Mouse (Mus musculus) midbrain, embryonic 16.5 days (tissue): ENCODE measurements around the gene Sftpd. TPM values are rescaled to one million over a fixed set of nuclear protein-coding genes. Genes with fewer than 3 reads are reported as not detected.

Source experiments
- ATAC-seq: fragments of 200-750 bp; cut with Nextera tagmentation; 2 replicates; pipeline ENCODE4 v1.8.0; 2017; ENCODE audit warnings: moderate TSS enrichment
- H3K27ac ChIP-seq: fragments of 300-500 bp; sonication (generic); 2 replicates; pipeline ENCODE4 v1.5.1; 2014; ENCODE audit warnings: mild to moderate bottlenecking, low read length, mixed read lengths
- H3K27me3 ChIP-seq: fragments of 300-500 bp; sonication (generic); 2 replicates; pipeline ENCODE4 v1.6.1; 2014; ENCODE audit warnings: low read depth, low read length, mixed read lengths; ENCODE audit not compliant: control insufficient read depth, insufficient read depth
- H3K36me3 ChIP-seq: fragments of 300-500 bp; sonication (generic); 2 replicates; pipeline ENCODE4 v1.6.1; 2014; ENCODE audit warnings: mild to moderate bottlenecking, low read length, moderate library complexity, mixed read lengths; ENCODE audit not compliant: control insufficient read depth, insufficient read depth
- H3K4me1 ChIP-seq: fragments of 300-500 bp; sonication (generic); 2 replicates; pipeline ENCODE4 v1.6.1; 2014; ENCODE audit warnings: mild to moderate bottlenecking, low read length, mixed read lengths; ENCODE audit not compliant: control insufficient read depth, insufficient read depth
- H3K4me2 ChIP-seq: fragments of 300-500 bp; sonication (generic); 2 replicates; pipeline ENCODE4 v1.6.1; 2014; ENCODE audit warnings: mild to moderate bottlenecking, low read length, mixed read lengths
- H3K4me3 ChIP-seq: fragments of 300-500 bp; sonication (generic); 2 replicates; pipeline ENCODE4 v1.5.1; 2014; ENCODE audit warnings: low read depth, mild to moderate bottlenecking, low read length, moderate library complexity, mixed read lengths
- H3K9ac ChIP-seq: fragments of 300-500 bp; sonication (generic); 2 replicates; pipeline ENCODE4 v1.6.1; 2014; ENCODE audit warnings: low read depth, low read length, mixed read lengths
- H3K9me3 ChIP-seq: fragments of 300-500 bp; sonication (generic); replicated peaks from 2 replicates; pipeline ENCODE4 v1.6.1; 2014; ENCODE audit warnings: mild to moderate bottlenecking, low read length, mixed read lengths; ENCODE audit not compliant: control insufficient read depth, poor library complexity, severe bottlenecking
- WGBS: fragments of 180-500 bp; shearing (Covaris S2); extraction: QIAGEN DNeasy Blood & Tissue Kit; methylation state at CpG from one replicate; pipeline ENCODE4 v1.1.7; 2014; 5-methylcytosine and 5-hydroxymethylcytosine counted together
- polyA plus RNA-seq: library from polyadenylated mRNA; unstranded; fragments of >200 nt; fragmentation: Nextera tagmentation; extraction: Ambion mirVana; gene quantifications from 2 replicates; pipeline ENCODE4 v1.2.1, GENCODE M21; 2015

Gene Sftpd
- polyA plus RNA-seq, 1 experiment from 2014 or later: not detected

GRCm38 (mm10) chr14:41160076-41160475 lies 24.9 kb downstream of the Sftpd start:
- H3K9ac ChIP-seq: no peak overlapping the region
- H3K27me3 ChIP-seq: no peaks in the 10 kb centered on the region
- H3K36me3 ChIP-seq: no peaks in the 10 kb centered on the region
- H3K4me1 ChIP-seq: no peaks in the 10 kb centered on the region
- no peak overlapping the region for H3K27ac ChIP-seq
- H3K4me3 ChIP-seq: no peak overlapping the region
- ATAC-seq: no peak
- no peak overlapping the region for H3K4me2 ChIP-seq
- 83% methylated on average over 4 of the region's 4 CpGs for WGBS
- H3K9me3 ChIP-seq: no peaks in the 10 kb centered on the region

GRCm38 (mm10) chr14:41151220-41151898 lies 33.6 kb downstream of the Sftpd start, which contains the start of gene Mbl1:
Gene Mbl1, plus strand, starts transcription at chr14:41151458.
- Histone ChIP-seq H3K4me2 (no peak within 1 kb of the TSS), H3K4me3 (no peak within 1 kb of the TSS), H3K4me1 (no peaks in the 10 kb centered on the region), H3K9me3 (no peaks in the 10 kb centered on the region), H3K27ac (no peak within 1 kb of the TSS), H3K27me3 (no peaks in the 10 kb centered on the region), H3K9ac (no peak within 1 kb of the TSS), H3K36me3 (no peaks in the 10 kb centered on the region)
- WGBS: 88% methylated on average over 7 of the region's 7 CpGs
- no peak for ATAC-seq

- H3K36me3 ChIP-seq: no peaks in the 10 kb centered on the region
- no peaks in the 10 kb centered on the region for H3K9me3 ChIP-seq
- WGBS: 88% methylated on average over 2 of the region's 2 CpGs
- H3K27ac ChIP-seq: no peak overlapping the region
- no peak for ATAC-seq
- H3K4me3 ChIP-seq: no peak overlapping the region
- H3K4me1 ChIP-seq: no peaks in the 10 kb centered on the region
- no peak overlapping the region for H3K4me2 ChIP-seq
- H3K27me3 ChIP-seq: no peaks in the 10 kb centered on the region
- no peak overlapping the region for H3K9ac ChIP-seq
Measured at GRCm38 (mm10) chr14:41147356-41147755, 37.6 kb downstream of the Sftpd start.

GRCm38 (mm10) chr14:41146922-41147321 lies 38.0 kb downstream of the Sftpd start:
- Histone ChIP-seq H3K4me3 (no peak overlapping the region), H3K27ac (no peak overlapping the region), H3K36me3 (no peaks in the 10 kb centered on the region), H3K9ac (no peak overlapping the region), H3K4me2 (no peak overlapping the region), H3K27me3 (no peaks in the 10 kb centered on the region), H3K4me1 (no peaks in the 10 kb centered on the region), H3K9me3 (no peaks in the 10 kb centered on the region)
- no peak for ATAC-seq
- WGBS: 84% methylated on average over 3 of the region's 3 CpGs

GRCm38 (mm10) chr14:41146035-41146434 lies 38.9 kb downstream of the Sftpd start:
- H3K27ac ChIP-seq: no peak overlapping the region
- H3K4me2 ChIP-seq: no peak overlapping the region
- ATAC-seq: no peak
- H3K36me3 ChIP-seq: no peaks in the 10 kb centered on the region
- H3K4me3 ChIP-seq: no peak overlapping the region
- H3K27me3 ChIP-seq: no peaks in the 10 kb centered on the region
- 62% methylated on average over 6 of the region's 6 CpGs for WGBS
- no peaks in the 10 kb centered on the region for H3K4me1 ChIP-seq
- no peak overlapping the region for H3K9ac ChIP-seq
- H3K9me3 ChIP-seq: no peaks in the 10 kb centered on the region

GRCm38 (mm10) chr14:41140686-41141085 lies 44.3 kb downstream of the Sftpd start:
- H3K9ac ChIP-seq: no peak overlapping the region
- no peaks in the 10 kb centered on the region for H3K9me3 ChIP-seq
- H3K27ac ChIP-seq: no peak overlapping the region
- 89% methylated on average over 1 of the region's 1 CpGs for WGBS
- H3K27me3 ChIP-seq: no peaks in the 10 kb centered on the region
- no peak overlapping the region for H3K4me2 ChIP-seq
- H3K36me3 ChIP-seq: no peaks in the 10 kb centered on the region
- ATAC-seq: no peak
- H3K4me1 ChIP-seq: no peaks in the 10 kb centered on the region
- H3K4me3 ChIP-seq: no peak overlapping the region

- Histone ChIP-seq H3K27me3 (no peaks in the 10 kb centered on the region), H3K4me1 (no peaks in the 10 kb centered on the region), H3K9ac (no peak overlapping the region), H3K4me3 (no peak overlapping the region), H3K4me2 (no peak overlapping the region), H3K36me3 (no peaks in the 10 kb centered on the region), H3K9me3 (no peaks in the 10 kb centered on the region), H3K27ac (no peak overlapping the region)
- ATAC-seq: no peak
Measured at GRCm38 (mm10) chr14:41137006-41137405, 47.9 kb downstream of the Sftpd start.

- H3K4me3 ChIP-seq: no peak within 1 kb of the TSS
- H3K4me1 ChIP-seq: no peaks in the 10 kb centered on the region
- H3K27ac ChIP-seq: no peak within 1 kb of the TSS
- H3K27me3 ChIP-seq: no peaks in the 10 kb centered on the region
- ATAC-seq: no peak
- H3K36me3 ChIP-seq: no peaks in the 10 kb centered on the region
- 81% methylated on average over 7 of the region's 7 CpGs for WGBS
- no peaks in the 10 kb centered on the region for H3K9me3 ChIP-seq
- no peak within 1 kb of the TSS for H3K9ac ChIP-seq
- no peak within 1 kb of the TSS for H3K4me2 ChIP-seq
Measured at GRCm38 (mm10) chr14:41131540-41131939, 53.4 kb downstream of the Sftpd start, which contains the start of gene Sftpa1. Gene Sftpa1, plus strand, starts transcription at chr14:41131782.

- Histone ChIP-seq H3K4me2 (no peak overlapping the region), H3K9me3 (no peaks in the 10 kb centered on the region), H3K4me1 (no peaks in the 10 kb centered on the region), H3K36me3 (no peaks in the 10 kb centered on the region), H3K4me3 (no peak overlapping the region), H3K27ac (no peak overlapping the region), H3K27me3 (no peaks in the 10 kb centered on the region), H3K9ac (no peak overlapping the region)
- 27% methylated on average over 4 of the region's 4 CpGs for whole genome bisulfite sequencing
- ATAC-seq: 0 out of 2 replicates have a peak, but pooled peaks have one; percentile 64
Measured at GRCm38 (mm10) chr14:41127997-41128396, 57.0 kb downstream of the Sftpd start.
